Mouse (Mus musculus): ENCODE measurements around the gene Nbeal2. TPM values are rescaled to one million over a fixed set of nuclear protein-coding genes. Genes with fewer than 3 reads are reported as not detected.

Gene Nbeal2
- polyA plus RNA-seq, 1 experiment from 2014 or later, result 4.9 TPM

- no peak for ATAC-seq (ENCODE audit: insufficient number of reproducible peaks, low FRiP score, low TSS enrichment, low read depth)
- Histone ChIP-seq H3K4me2 (replicated peaks) (no peak overlapping the region), H3K4me1 (no peaks in the 10 kb centered on the region), H3K9ac (no peak overlapping the region), H3K36me3 (0 out of 2 replicates have a peak, but pooled peaks cover 3% of the 10 kb centered on the region), H3K9me3 (replicated peaks) (no peaks in the 10 kb centered on the region), H3K4me3 (replicated peaks) (no peak overlapping the region), H3K27ac (replicated peaks) (no peak overlapping the region), H3K27me3 (no peaks in the 10 kb centered on the region)
- WGBS, result 78% methylated on average over 5 of the region's 5 CpGs
These were observed 13.0 kb downstream of the Nbeal2 start for GRCm38 (mm10) chr9:110641006-110641405.

GRCm38 (mm10) chr9:110638611-110639021 is 15.3 kb downstream of the Nbeal2 start:
- ATAC-seq (ENCODE audit: insufficient number of reproducible peaks, low FRiP score, low TSS enrichment, low read depth), result peak; percentile 11; the same call in 1 of the 2 replicates
- 82% methylated on average over 10 of the region's 10 CpGs for WGBS
- no peak overlapping the region for H3K4me3 ChIP-seq (replicated peaks)
- peaks cover 14% of the 10 kb centered on the region for H3K27me3 ChIP-seq
- no peaks in the 10 kb centered on the region for H3K9me3 ChIP-seq (replicated peaks)
- no peak overlapping the region for H3K27ac ChIP-seq (replicated peaks)
- no peak overlapping the region for H3K4me2 ChIP-seq (replicated peaks)
- H3K9ac ChIP-seq, result no peak overlapping the region
- 0 out of 2 replicates have a peak, but pooled peaks cover 3% of the 10 kb centered on the region for H3K36me3 ChIP-seq
- H3K4me1 ChIP-seq, result no peaks in the 10 kb centered on the region

GRCm38 (mm10) chr9:110635225-110635624 is 18.7 kb downstream of the Nbeal2 start:
- Histone ChIP-seq H3K9ac (no peak overlapping the region), H3K36me3 (0 out of 2 replicates have a peak, but pooled peaks cover 6% of the 10 kb centered on the region), H3K4me2 (replicated peaks) (no peak overlapping the region), H3K27me3 (peaks cover 41% of the 10 kb centered on the region), H3K9me3 (replicated peaks) (no peaks in the 10 kb centered on the region), H3K4me1 (peaks cover 10% of the 10 kb centered on the region; the same call in 1 of the 2 replicates), H3K27ac (replicated peaks) (no peak overlapping the region), H3K4me3 (replicated peaks) (no peak overlapping the region)
- 7% methylated on average over 19 of the region's 19 CpGs for WGBS
- ATAC-seq (ENCODE audit: insufficient number of reproducible peaks, low FRiP score, low TSS enrichment, low read depth), result no peak

GRCm38 (mm10) chr9:110633882-110634281 is 20.1 kb downstream of the Nbeal2 start:
- peaks cover 10% of the 10 kb centered on the region; the same call in 1 of the 2 replicates for H3K4me1 ChIP-seq
- H3K9me3 ChIP-seq (replicated peaks), result no peaks in the 10 kb centered on the region
- 71% methylated on average over 17 of the region's 17 CpGs for WGBS
- H3K4me2 ChIP-seq (replicated peaks), result no peak overlapping the region
- ATAC-seq (ENCODE audit: insufficient number of reproducible peaks, low FRiP score, low TSS enrichment, low read depth), result no peak
- 0 out of 2 replicates have a peak, but pooled peaks cover 6% of the 10 kb centered on the region for H3K36me3 ChIP-seq
- no peak overlapping the region for H3K4me3 ChIP-seq (replicated peaks)
- peaks cover 43% of the 10 kb centered on the region for H3K27me3 ChIP-seq
- no peak overlapping the region for H3K9ac ChIP-seq
- H3K27ac ChIP-seq (replicated peaks), result no peak overlapping the region

- no peak overlapping the region for H3K4me2 ChIP-seq (replicated peaks)
- no peak overlapping the region for H3K27ac ChIP-seq (replicated peaks)
- no peaks in the 10 kb centered on the region for H3K9me3 ChIP-seq (replicated peaks)
- 0 out of 2 replicates have a peak, but pooled peaks cover 3% of the 10 kb centered on the region for H3K36me3 ChIP-seq
- H3K4me1 ChIP-seq, result peaks cover 10% of the 10 kb centered on the region; the same call in 1 of the 2 replicates
- no peak overlapping the region for H3K4me3 ChIP-seq (replicated peaks)
- H3K9ac ChIP-seq, result no peak overlapping the region
- WGBS, result 80% methylated on average over 15 of the region's 15 CpGs
- H3K27me3 ChIP-seq, result peaks cover 43% of the 10 kb centered on the region
- ATAC-seq (ENCODE audit: insufficient number of reproducible peaks, low FRiP score, low TSS enrichment, low read depth), result no peak
These were observed 21.3 kb downstream of the Nbeal2 start for GRCm38 (mm10) chr9:110632671-110633070.

GRCm38 (mm10) chr9:110631651-110632275 is 22.2 kb downstream of the Nbeal2 start:
- 25% methylated on average over 30 of the region's 30 CpGs for WGBS
- no peak overlapping the region for H3K27ac ChIP-seq (replicated peaks)
- H3K4me3 ChIP-seq (replicated peaks), result peak overlapping the region; percentile 12; the same call in 1 of the 2 replicates
- H3K27me3 ChIP-seq, result peaks cover 43% of the 10 kb centered on the region
- no peaks in the 10 kb centered on the region for H3K9me3 ChIP-seq (replicated peaks)
- peaks cover 10% of the 10 kb centered on the region; the same call in 1 of the 2 replicates for H3K4me1 ChIP-seq
- no peak for ATAC-seq (ENCODE audit: insufficient number of reproducible peaks, low FRiP score, low TSS enrichment, low read depth)
- H3K9ac ChIP-seq, result no peak overlapping the region
- peak overlapping the region; percentile 32 for H3K4me2 ChIP-seq (replicated peaks)
- H3K36me3 ChIP-seq, result 0 out of 2 replicates have a peak, but pooled peaks cover 3% of the 10 kb centered on the region

GRCm38 (mm10) chr9:110631191-110631590 is 22.8 kb downstream of the Nbeal2 start:
- Histone ChIP-seq H3K27me3 (peaks cover 43% of the 10 kb centered on the region), H3K4me1 (peaks cover 10% of the 10 kb centered on the region; the same call in 1 of the 2 replicates), H3K9ac (no peak overlapping the region), H3K9me3 (replicated peaks) (no peaks in the 10 kb centered on the region), H3K4me2 (replicated peaks) (peak overlapping the region; percentile 32), H3K27ac (replicated peaks) (no peak overlapping the region), H3K4me3 (replicated peaks) (peak overlapping the region; percentile 12; the same call in 1 of the 2 replicates), H3K36me3 (0 out of 2 replicates have a peak, but pooled peaks cover 3% of the 10 kb centered on the region)
- no peak for ATAC-seq (ENCODE audit: insufficient number of reproducible peaks, low FRiP score, low TSS enrichment, low read depth)
- WGBS, result 15% methylated on average over 10 of the region's 10 CpGs

- H3K9ac ChIP-seq, result no peak overlapping the region
- no peak overlapping the region for H3K27ac ChIP-seq (replicated peaks)
- H3K4me3 ChIP-seq (replicated peaks), result no peak overlapping the region
- WGBS, result 74% methylated on average over 15 of the region's 15 CpGs
- ATAC-seq (ENCODE audit: insufficient number of reproducible peaks, low FRiP score, low TSS enrichment, low read depth), result no peak
- H3K27me3 ChIP-seq, result peaks cover 43% of the 10 kb centered on the region
- peaks cover 16% of the 10 kb centered on the region for H3K4me1 ChIP-seq
- no peaks in the 10 kb centered on the region for H3K9me3 ChIP-seq (replicated peaks)
- 0 out of 2 replicates have a peak, but pooled peaks cover 3% of the 10 kb centered on the region for H3K36me3 ChIP-seq
- H3K4me2 ChIP-seq (replicated peaks), result no peak overlapping the region
These were observed 23.8 kb downstream of the Nbeal2 start for GRCm38 (mm10) chr9:110630171-110630570.

- peak overlapping the region; percentile 92 for H3K27ac ChIP-seq (replicated peaks)
- H3K4me3 ChIP-seq (replicated peaks), result peak overlapping the region; percentile 60
- H3K9ac ChIP-seq, result peak overlapping the region; percentile 57
- H3K9me3 ChIP-seq (replicated peaks), result no peaks in the 10 kb centered on the region
- H3K36me3 ChIP-seq, result peaks cover 18% of the 10 kb centered on the region
- WGBS, result 65% methylated on average over 11 of the region's 11 CpGs
- ATAC-seq (ENCODE audit: insufficient number of reproducible peaks, low FRiP score, low TSS enrichment, low read depth), result no peak
- H3K4me1 ChIP-seq, result peaks cover 33% of the 10 kb centered on the region
- H3K27me3 ChIP-seq, result peaks cover 4% of the 10 kb centered on the region; the same call in 1 of the 2 replicates
- peak overlapping the region; percentile 96 for H3K4me2 ChIP-seq (replicated peaks)
These were observed 28.5 kb downstream of the Nbeal2 start for GRCm38 (mm10) chr9:110625350-110625908.

- under 1% methylated on average over 41 of the region's 41 CpGs for WGBS
- peak; percentile 93 for ATAC-seq (ENCODE audit: insufficient number of reproducible peaks, low FRiP score, low TSS enrichment, low read depth)
- peaks cover 33% of the 10 kb centered on the region for H3K4me1 ChIP-seq
- H3K27ac ChIP-seq (replicated peaks), result peak within 1 kb of the TSS; percentile 92
- H3K9me3 ChIP-seq (replicated peaks), result no peaks in the 10 kb centered on the region
- no peaks in the 10 kb centered on the region for H3K27me3 ChIP-seq
- H3K4me2 ChIP-seq (replicated peaks), result peak within 1 kb of the TSS; percentile 96
- H3K36me3 ChIP-seq, result peaks cover 27% of the 10 kb centered on the region
- peak within 1 kb of the TSS; percentile 57 for H3K9ac ChIP-seq
- peak within 1 kb of the TSS; percentile 60 for H3K4me3 ChIP-seq (replicated peaks)
These were observed 29.4 kb downstream of the Nbeal2 start, which contains the start of gene Nradd for GRCm38 (mm10) chr9:110624361-110625166. TSS of gene Nradd (minus strand) at chr9:110624452.
